Mouse (Mus musculus): ENCODE measurements around the gene Mybpc2. TPM values are rescaled to one million over a fixed set of nuclear protein-coding genes. Genes with fewer than 3 reads are reported as not detected.

Mybpc2 gene
- polyA plus RNA-seq, 1 experiment from 2014 or later = 0.09 TPM

DNA sequence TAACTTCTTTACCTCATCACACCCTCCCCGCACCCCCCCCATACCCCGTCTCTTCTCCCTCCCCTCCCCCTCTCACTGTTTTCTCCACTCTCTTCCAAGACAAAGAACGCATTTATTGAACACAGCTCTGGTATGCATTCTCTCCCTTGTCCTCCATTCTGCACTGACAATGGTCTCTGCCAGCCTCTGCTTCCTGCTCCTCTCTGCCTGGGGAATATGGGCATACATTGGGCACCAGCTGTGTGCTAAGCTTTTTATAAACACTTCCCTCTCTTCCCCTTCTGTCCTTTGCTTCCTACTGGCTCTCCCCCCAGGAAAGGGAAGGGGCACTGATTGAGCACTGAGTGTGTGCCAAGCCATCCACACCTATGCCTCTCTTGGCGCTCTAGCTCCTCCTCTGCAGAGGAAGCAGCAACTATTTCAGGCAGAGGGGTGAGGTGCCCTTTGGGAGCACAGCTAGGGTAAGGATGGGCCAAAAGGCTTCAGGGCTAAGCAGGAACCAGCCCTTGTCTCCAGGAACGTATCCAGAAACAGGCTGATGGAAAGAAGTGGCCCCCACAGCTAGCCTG, 49.3 kb downstream of the Mybpc2 start:
- Histone ChIP-seq H3K4me2 (peak overlapping the region; percentile 2; the same call in 1 of the 2 replicates), H3K4me3 (replicated peaks) (0 out of 2 replicates have a peak overlapping the region, but pooled peaks have one; percentile 0), H3K27me3 (peaks cover 70% of the 10 kb centered on the region), H3K4me1 (replicated peaks) (peaks cover 13% of the 10 kb centered on the region), H3K9me3 (no peaks in the 10 kb centered on the region), H3K36me3 (no peaks in the 10 kb centered on the region), H3K9ac (replicated peaks) (no peak overlapping the region), H3K27ac (no peak overlapping the region)
- no peak for ATAC-seq (ENCODE audit: insufficient number of reproducible peaks, insufficient read depth, low FRiP score, low TSS enrichment, low read depth)
- WGBS = 36% methylated on average over 5 of the region's 5 CpGs

- no peak for ATAC-seq (ENCODE audit: insufficient number of reproducible peaks, insufficient read depth, low FRiP score, low TSS enrichment, low read depth)
- H3K4me1 ChIP-seq (replicated peaks) = peaks cover 13% of the 10 kb centered on the region
- H3K9ac ChIP-seq (replicated peaks) = 0 out of 2 replicates have a peak overlapping the region, but pooled peaks have one; percentile 31
- 0 out of 2 replicates have a peak overlapping the region, but pooled peaks have one; percentile 13 for H3K4me3 ChIP-seq (replicated peaks)
- H3K4me2 ChIP-seq = peak overlapping the region; percentile 2; the same call in 1 of the 2 replicates
- H3K9me3 ChIP-seq = no peaks in the 10 kb centered on the region
- H3K36me3 ChIP-seq = no peaks in the 10 kb centered on the region
- peaks cover 63% of the 10 kb centered on the region for H3K27me3 ChIP-seq
- 0 out of 2 replicates have a peak overlapping the region, but pooled peaks have one; percentile 8 for H3K27ac ChIP-seq
- 37% methylated on average over 4 of the region's 4 CpGs for WGBS
Measured at GRCm38 (mm10) chr7:44474419-44474818, 50.0 kb downstream of the Mybpc2 start.

DNA sequence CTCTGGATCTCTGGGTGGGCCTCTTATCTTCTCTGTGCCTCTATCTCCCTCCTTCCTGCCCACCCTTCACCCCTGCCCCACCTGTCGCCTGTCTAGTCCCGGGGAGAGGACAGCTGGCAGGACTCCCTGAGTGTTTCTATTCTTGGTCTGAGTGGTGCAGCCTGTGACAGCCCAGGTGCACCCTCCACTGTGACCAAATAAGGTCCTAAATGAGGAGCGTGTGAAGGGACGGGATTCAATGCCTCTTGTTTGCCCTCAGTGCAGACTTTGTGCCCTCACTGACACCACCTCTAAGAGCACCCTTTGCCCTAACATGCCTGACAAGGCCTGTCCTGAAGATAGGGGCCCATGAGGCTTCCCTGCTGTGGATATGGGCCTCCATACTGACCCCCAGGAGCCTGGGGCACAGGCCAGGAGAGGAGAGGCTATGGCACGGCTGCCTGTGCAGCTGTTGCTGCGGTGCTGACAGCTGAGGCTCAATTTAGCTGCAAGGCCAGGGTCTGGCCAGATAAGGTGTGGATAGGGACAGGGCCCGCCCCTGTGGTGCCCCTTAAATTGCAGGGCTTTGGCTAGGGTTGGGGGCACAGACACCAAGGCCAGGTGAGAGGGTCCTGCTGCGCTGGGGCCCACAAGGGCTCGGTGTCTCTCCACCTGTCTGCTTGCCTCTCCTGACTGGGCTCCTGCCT, 51.4 kb downstream of the Mybpc2 start:
- peaks cover 21% of the 10 kb centered on the region for H3K4me1 ChIP-seq (replicated peaks)
- no peaks in the 10 kb centered on the region for H3K9me3 ChIP-seq
- no peaks in the 10 kb centered on the region for H3K36me3 ChIP-seq
- 51% methylated on average over 9 of the region's 9 CpGs for WGBS
- H3K27ac ChIP-seq = no peak overlapping the region
- no peak overlapping the region for H3K4me2 ChIP-seq
- H3K9ac ChIP-seq (replicated peaks) = no peak overlapping the region
- ATAC-seq (ENCODE audit: insufficient number of reproducible peaks, insufficient read depth, low FRiP score, low TSS enrichment, low read depth) = no peak
- no peak overlapping the region for H3K4me3 ChIP-seq (replicated peaks)
- H3K27me3 ChIP-seq = peaks cover 50% of the 10 kb centered on the region

DNA sequence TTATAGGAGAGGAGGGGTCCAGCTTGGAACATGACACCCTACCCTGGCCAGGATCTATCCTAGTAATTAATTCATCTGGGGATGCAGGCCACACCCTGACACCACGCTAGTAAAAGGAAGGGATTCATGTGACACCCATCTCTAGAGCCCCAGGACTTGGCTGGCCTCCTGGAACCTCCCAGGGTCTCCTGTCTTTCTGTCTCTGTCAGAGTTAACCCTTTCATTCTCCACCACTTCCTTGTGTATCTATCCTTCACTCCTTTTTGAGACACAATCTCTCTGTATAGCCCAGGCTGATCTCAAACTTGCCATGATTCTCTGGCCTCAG, 51.9 kb downstream of the Mybpc2 start:
- ATAC-seq (ENCODE audit: insufficient number of reproducible peaks, insufficient read depth, low FRiP score, low TSS enrichment, low read depth) = no peak
- H3K4me1 ChIP-seq (replicated peaks) = peaks cover 21% of the 10 kb centered on the region
- 21% methylated on average over 1 of the region's 1 CpGs for WGBS

DNA sequence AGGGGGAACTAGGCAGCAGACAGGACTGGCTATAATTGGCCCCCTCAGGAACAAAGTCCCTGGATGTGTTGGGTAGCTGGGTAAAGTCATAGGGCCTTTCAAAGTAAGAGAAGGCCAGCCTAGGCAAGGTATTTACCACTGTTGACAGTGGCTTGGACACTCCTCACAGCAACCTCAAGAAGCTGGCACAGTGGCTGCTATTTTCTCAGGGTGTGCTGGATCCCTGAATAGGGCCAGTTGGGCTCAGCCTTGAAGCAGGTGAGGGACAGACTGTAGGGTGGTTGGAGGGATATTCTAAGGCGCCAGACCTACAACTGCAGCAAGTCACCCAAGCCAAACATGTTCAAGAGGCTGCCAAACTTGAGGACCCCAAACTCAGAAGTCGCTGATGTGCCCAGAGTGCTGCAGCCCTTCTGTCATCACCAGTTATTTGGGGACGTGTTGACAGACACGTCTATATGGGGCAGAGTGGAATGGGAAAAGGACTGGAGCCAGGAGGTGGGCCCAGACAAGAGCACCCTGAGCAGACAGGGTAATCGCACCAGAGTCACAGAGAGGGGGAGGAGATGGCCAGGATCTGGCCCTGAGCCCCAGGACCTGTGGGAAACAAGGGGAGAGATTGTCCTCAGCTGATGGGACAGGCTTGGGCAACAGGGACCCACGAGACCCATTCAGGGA, 52.4 kb downstream of the Mybpc2 start:
- Histone ChIP-seq H3K4me3 (replicated peaks) (no peak overlapping the region), H3K27ac (no peak overlapping the region), H3K9ac (replicated peaks) (no peak overlapping the region), H3K27me3 (peaks cover 41% of the 10 kb centered on the region), H3K36me3 (no peaks in the 10 kb centered on the region), H3K4me1 (replicated peaks) (peaks cover 21% of the 10 kb centered on the region), H3K4me2 (no peak overlapping the region), H3K9me3 (no peaks in the 10 kb centered on the region)
- no peak for ATAC-seq (ENCODE audit: insufficient number of reproducible peaks, insufficient read depth, low FRiP score, low TSS enrichment, low read depth)
- WGBS = 39% methylated on average over 6 of the region's 6 CpGs

More for the DNA sequence above, 51.9 kb downstream of the Mybpc2 start:
- H3K36me3 ChIP-seq = no peaks in the 10 kb centered on the region
- H3K9me3 ChIP-seq = no peaks in the 10 kb centered on the region
- no peak overlapping the region for H3K27ac ChIP-seq
- H3K27me3 ChIP-seq = peaks cover 44% of the 10 kb centered on the region
- H3K4me2 ChIP-seq = no peak overlapping the region
- no peak overlapping the region for H3K4me3 ChIP-seq (replicated peaks)
- H3K9ac ChIP-seq (replicated peaks) = no peak overlapping the region

- Histone ChIP-seq H3K9ac (replicated peaks) (no peak overlapping the region), H3K4me1 (replicated peaks) (peaks cover 21% of the 10 kb centered on the region)
- no peak for ATAC-seq (ENCODE audit: insufficient number of reproducible peaks, insufficient read depth, low FRiP score, low TSS enrichment, low read depth)
Measured at GRCm38 (mm10) chr7:44470696-44471612, 53.5 kb downstream of the Mybpc2 start.

GRCm38 (mm10) chr7:44469677-44470675, 54.5 kb downstream of the Mybpc2 start:
- Histone ChIP-seq H3K9ac (replicated peaks) (0 out of 2 replicates have a peak overlapping the region, but pooled peaks have one; percentile 8), H3K36me3 (no peaks in the 10 kb centered on the region), H3K9me3 (no peaks in the 10 kb centered on the region), H3K4me3 (replicated peaks) (no peak overlapping the region), H3K27ac (no peak overlapping the region; the same call in 1 of the 2 replicates), H3K4me2 (no peak overlapping the region), H3K4me1 (replicated peaks) (peaks cover 21% of the 10 kb centered on the region), H3K27me3 (peaks cover 33% of the 10 kb centered on the region)
- WGBS = 88% methylated on average over 16 of the region's 16 CpGs
- ATAC-seq (ENCODE audit: insufficient number of reproducible peaks, insufficient read depth, low FRiP score, low TSS enrichment, low read depth) = no peak

More at GRCm38 (mm10) chr7:44470696-44471612, 53.5 kb downstream of the Mybpc2 start:
- Histone ChIP-seq H3K9me3 (no peaks in the 10 kb centered on the region), H3K27me3 (peaks cover 35% of the 10 kb centered on the region), H3K4me2 (no peak overlapping the region), H3K4me3 (replicated peaks) (no peak overlapping the region), H3K27ac (no peak overlapping the region), H3K36me3 (no peaks in the 10 kb centered on the region)
- WGBS = 82% methylated on average over 16 of the region's 16 CpGs

- peak overlapping the region; percentile 69; the same call in 1 of the 2 replicates for H3K27ac ChIP-seq
- peak overlapping the region; percentile 66 for H3K9ac ChIP-seq (replicated peaks)
- no peak for ATAC-seq (ENCODE audit: insufficient number of reproducible peaks, insufficient read depth, low FRiP score, low TSS enrichment, low read depth)
- no peaks in the 10 kb centered on the region for H3K9me3 ChIP-seq
- WGBS = 66% methylated on average over 15 of the region's 15 CpGs
- peak overlapping the region; percentile 64 for H3K4me3 ChIP-seq (replicated peaks)
- H3K36me3 ChIP-seq = no peaks in the 10 kb centered on the region
- H3K4me1 ChIP-seq (replicated peaks) = peaks cover 20% of the 10 kb centered on the region
- H3K27me3 ChIP-seq = peaks cover 34% of the 10 kb centered on the region
- H3K4me2 ChIP-seq = peak overlapping the region; percentile 69
Measured at GRCm38 (mm10) chr7:44468644-44469285, 55.7 kb downstream of the Mybpc2 start.

DNA sequence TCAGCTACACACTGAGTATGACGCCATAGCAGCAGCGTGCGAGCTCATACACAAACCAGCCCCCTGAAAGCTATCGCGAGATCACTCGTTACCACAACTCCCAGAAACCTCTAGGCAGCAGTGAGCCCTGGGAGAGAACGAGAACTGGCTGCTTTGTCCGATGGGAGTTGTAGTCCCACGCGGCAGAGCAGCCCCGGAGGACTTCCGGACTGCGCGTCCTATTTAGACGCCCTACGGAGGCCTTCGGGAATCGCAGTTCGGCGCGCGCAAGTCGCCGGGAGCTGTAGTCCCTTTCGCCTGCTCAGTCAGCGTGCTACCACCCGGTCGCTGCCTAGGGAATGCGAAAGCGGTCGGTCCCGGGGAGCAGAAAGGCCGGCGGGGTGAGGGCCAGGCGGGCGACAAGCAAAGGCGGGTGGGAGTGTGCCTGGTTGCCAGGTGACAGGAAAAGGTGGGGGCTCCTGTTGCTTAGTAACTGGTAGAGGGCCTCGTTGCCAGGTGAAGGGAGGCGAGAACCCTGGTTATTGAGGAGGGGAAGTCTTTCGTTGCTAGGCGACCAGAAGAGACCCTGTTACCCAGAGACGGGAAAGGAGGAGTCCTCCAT, 56.5 kb downstream of the Mybpc2 start, which contains the start of gene Josd2:
Josd2 (plus strand) TSS at position 170 of the 601 bp plus-strand sequence.
- H3K9me3 ChIP-seq = no peaks in the 10 kb centered on the region
- H3K4me1 ChIP-seq (replicated peaks) = peaks cover 20% of the 10 kb centered on the region
- H3K4me2 ChIP-seq = peak within 1 kb of the TSS; percentile 69
- peak within 1 kb of the TSS; percentile 64 for H3K4me3 ChIP-seq (replicated peaks)
- H3K27ac ChIP-seq = peak within 1 kb of the TSS; percentile 69
- WGBS = under 1% methylated on average over 42 of the region's 42 CpGs
- peaks cover 35% of the 10 kb centered on the region for H3K27me3 ChIP-seq
- ATAC-seq (ENCODE audit: insufficient number of reproducible peaks, insufficient read depth, low FRiP score, low TSS enrichment, low read depth) = peak; percentile 93
- H3K9ac ChIP-seq (replicated peaks) = peak within 1 kb of the TSS; percentile 66
- H3K36me3 ChIP-seq = no peaks in the 10 kb centered on the region

All from limb, embryonic 12.5 days (tissue).